Mouse (Mus musculus): ENCODE results near the gene Cfap44. TPM values are rescaled to one million over a fixed set of nuclear protein-coding genes. Genes with fewer than 3 reads are reported as not detected.

The Cfap44 gene
- polyA plus RNA-seq (2015; fragmentation: Nextera tagmentation; extraction: Ambion mirVana), result 0.32 and 0.40 TPM in 2 replicates

DNA sequence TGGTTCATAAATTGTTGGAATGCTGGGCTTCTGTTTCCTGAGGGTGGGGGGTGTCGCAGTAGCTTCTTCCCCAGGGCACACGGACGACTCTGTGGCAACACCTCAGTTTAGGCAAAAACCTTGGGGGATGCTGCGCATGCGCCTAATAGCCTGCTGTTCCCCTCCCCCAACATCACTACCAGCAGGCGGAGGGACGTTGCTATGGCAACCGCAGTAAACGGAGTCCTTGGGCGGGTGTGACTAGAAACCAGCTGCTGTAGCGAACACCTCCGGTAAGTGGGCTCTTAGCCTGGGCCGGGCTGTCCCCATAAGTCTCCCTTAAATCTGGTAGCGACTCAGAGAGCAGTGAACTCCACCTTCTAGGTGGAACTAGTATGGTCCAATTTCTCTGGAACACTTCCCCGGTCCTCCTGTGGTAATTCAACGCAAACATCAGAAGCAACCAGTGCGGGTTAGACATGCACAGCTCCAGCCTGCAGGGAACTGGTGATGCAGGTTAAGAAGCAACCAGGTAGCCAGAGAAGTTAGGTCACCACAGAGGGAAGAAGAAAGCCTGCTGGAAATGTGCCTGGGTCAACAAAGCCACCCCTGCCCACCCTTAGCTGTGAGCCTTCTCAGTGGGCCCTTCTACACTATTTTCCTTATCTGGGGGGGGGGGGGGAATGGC, at the start of gene Cfap44:
Gene Cfap44, plus strand, starts transcription at position 220 of the 667 bp plus-strand sequence.
- Histone ChIP-seq H3K4me2 (peak within 1 kb of the TSS; percentile 62), H3K9ac (no peak within 1 kb of the TSS), H3K36me3 (peaks cover 7% of the 10 kb centered on the region), H3K9me3 (replicated peaks) (no peaks in the 10 kb centered on the region), H3K4me1 (peaks cover 22% of the 10 kb centered on the region), H3K27me3 (no peaks in the 10 kb centered on the region), H3K4me3 (replicated peaks) (peak within 1 kb of the TSS; percentile 32), H3K27ac (no peak within 1 kb of the TSS)
- WGBS, result 1% methylated on average over 17 of the region's 17 CpGs
- peak; percentile 83 for ATAC-seq (replicated peaks; ENCODE audit: low FRiP score)

- Histone ChIP-seq H3K9me3 (replicated peaks) (no peaks in the 10 kb centered on the region), H3K27ac (peak within 1 kb of the TSS; percentile 96), H3K9ac (peak within 1 kb of the TSS; percentile 69), H3K4me2 (peak within 1 kb of the TSS; percentile 73), H3K36me3 (no peaks in the 10 kb centered on the region), H3K27me3 (no peaks in the 10 kb centered on the region), H3K4me1 (peaks cover 19% of the 10 kb centered on the region), H3K4me3 (replicated peaks) (peak within 1 kb of the TSS; percentile 77)
- WGBS, result under 1% methylated on average over 67 of the region's 67 CpGs
- ATAC-seq (replicated peaks; ENCODE audit: low FRiP score), result peak; percentile 99
Measured at GRCm38 (mm10) chr16:44347071-44347901, 47.3 kb upstream of the Cfap44 start, which contains the start of gene Spice1. Gene Spice1 (plus strand): TSS chr16:44347121.

GRCm38 (mm10) chr16:44349801-44350397, 44.7 kb upstream of the Cfap44 start:
- Histone ChIP-seq H3K9me3 (replicated peaks) (no peaks in the 10 kb centered on the region), H3K4me1 (peaks cover 19% of the 10 kb centered on the region), H3K27ac (no peak overlapping the region), H3K4me3 (replicated peaks) (no peak overlapping the region), H3K9ac (no peak overlapping the region), H3K36me3 (no peaks in the 10 kb centered on the region), H3K27me3 (no peaks in the 10 kb centered on the region), H3K4me2 (no peak overlapping the region)
- no peak for ATAC-seq (replicated peaks; ENCODE audit: low FRiP score)
- 81% methylated on average over 4 of the region's 4 CpGs for WGBS

DNA sequence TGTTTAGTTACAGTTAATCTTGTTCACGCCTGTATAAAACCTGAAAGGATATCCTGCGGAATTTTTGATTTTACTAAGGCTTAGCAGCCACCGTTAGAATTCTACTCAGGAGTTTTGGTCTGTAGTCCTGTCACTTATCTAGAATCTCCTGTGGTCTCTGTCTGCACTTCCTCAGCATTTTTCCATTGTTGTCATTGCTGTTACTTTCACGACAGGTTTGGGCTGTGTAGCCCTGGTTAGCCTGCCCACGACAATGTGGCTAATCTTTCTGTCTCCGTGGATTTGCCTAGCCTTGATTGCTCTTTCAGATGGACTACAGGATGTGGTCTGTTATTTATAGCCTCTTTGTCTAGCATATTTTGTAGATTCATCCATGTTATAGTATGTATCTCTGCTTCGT, 38.3 kb upstream of the Cfap44 start:
- Histone ChIP-seq H3K4me2 (no peak overlapping the region), H3K27me3 (no peaks in the 10 kb centered on the region), H3K4me3 (replicated peaks) (no peak overlapping the region), H3K27ac (0 out of 2 replicates have a peak overlapping the region, but pooled peaks have one; percentile 10), H3K4me1 (no peaks in the 10 kb centered on the region), H3K9me3 (replicated peaks) (no peaks in the 10 kb centered on the region), H3K9ac (no peak overlapping the region), H3K36me3 (peaks cover 16% of the 10 kb centered on the region)
- no peak for ATAC-seq (replicated peaks; ENCODE audit: low FRiP score)
- 73% methylated on average over 7 of the region's 7 CpGs for WGBS

GRCm38 (mm10) chr16:44357571-44358268, 36.9 kb upstream of the Cfap44 start:
- Histone ChIP-seq H3K9ac (no peak overlapping the region), H3K36me3 (peaks cover 25% of the 10 kb centered on the region), H3K9me3 (replicated peaks) (no peaks in the 10 kb centered on the region), H3K4me3 (replicated peaks) (no peak overlapping the region), H3K27ac (no peak overlapping the region), H3K27me3 (no peaks in the 10 kb centered on the region), H3K4me1 (no peaks in the 10 kb centered on the region), H3K4me2 (no peak overlapping the region)
- peak; percentile 85 for ATAC-seq (replicated peaks; ENCODE audit: low FRiP score)
- 76% methylated on average over 4 of the region's 4 CpGs for WGBS

GRCm38 (mm10) chr16:44361921-44362890, 32.4 kb upstream of the Cfap44 start:
- WGBS, result 87% methylated on average over 10 of the region's 10 CpGs
- Histone ChIP-seq H3K4me1 (no peaks in the 10 kb centered on the region), H3K9me3 (replicated peaks) (no peaks in the 10 kb centered on the region)

GRCm38 (mm10) chr16:44365522-44365921, 29.1 kb upstream of the Cfap44 start:
- Histone ChIP-seq H3K9me3 (replicated peaks) (no peaks in the 10 kb centered on the region), H3K9ac (no peak overlapping the region), H3K27ac (no peak overlapping the region), H3K4me1 (no peaks in the 10 kb centered on the region), H3K27me3 (no peaks in the 10 kb centered on the region), H3K36me3 (peaks cover 49% of the 10 kb centered on the region), H3K4me2 (no peak overlapping the region), H3K4me3 (replicated peaks) (no peak overlapping the region)
- WGBS, result 93% methylated on average over 7 of the region's 7 CpGs
- no peak for ATAC-seq (replicated peaks; ENCODE audit: low FRiP score)

More at GRCm38 (mm10) chr16:44361921-44362890, 32.4 kb upstream of the Cfap44 start:
- H3K36me3 ChIP-seq, result peaks cover 39% of the 10 kb centered on the region
- H3K4me3 ChIP-seq (replicated peaks), result no peak overlapping the region
- H3K9ac ChIP-seq, result no peak overlapping the region
- H3K27me3 ChIP-seq, result no peaks in the 10 kb centered on the region
- no peak for ATAC-seq (replicated peaks; ENCODE audit: low FRiP score)
- H3K27ac ChIP-seq, result no peak overlapping the region
- no peak overlapping the region for H3K4me2 ChIP-seq

DNA sequence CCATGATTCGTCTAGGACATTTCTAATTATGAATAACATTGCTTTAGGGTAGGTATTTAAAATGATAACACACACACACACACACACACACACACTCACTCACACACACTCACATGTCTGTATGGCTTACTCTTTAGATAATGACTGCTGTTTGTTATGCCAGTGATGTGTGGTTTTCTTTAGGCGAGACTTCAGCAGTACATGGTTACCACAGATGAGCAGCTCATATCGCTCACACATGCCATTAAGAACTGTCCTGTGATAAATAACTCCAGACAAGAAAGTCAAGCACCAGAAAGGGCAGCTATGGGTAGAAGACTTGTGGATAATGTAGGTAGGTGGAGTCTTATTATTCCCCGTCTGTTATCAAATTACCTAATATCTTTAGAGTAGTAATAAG, 19.1 kb upstream of the Cfap44 start:
- no peaks in the 10 kb centered on the region for H3K27me3 ChIP-seq
- no peaks in the 10 kb centered on the region for H3K9me3 ChIP-seq (replicated peaks)
- no peak overlapping the region for H3K4me3 ChIP-seq (replicated peaks)
- peaks cover 61% of the 10 kb centered on the region for H3K36me3 ChIP-seq
- 88% methylated on average over 4 of the region's 4 CpGs for WGBS
- 0 out of 2 replicates have a peak, but pooled peaks cover under 1% of the 10 kb centered on the region for H3K4me1 ChIP-seq
- ATAC-seq (replicated peaks; ENCODE audit: low FRiP score), result no peak
- H3K9ac ChIP-seq, result no peak overlapping the region
- H3K27ac ChIP-seq, result no peak overlapping the region
- H3K4me2 ChIP-seq, result no peak overlapping the region

DNA sequence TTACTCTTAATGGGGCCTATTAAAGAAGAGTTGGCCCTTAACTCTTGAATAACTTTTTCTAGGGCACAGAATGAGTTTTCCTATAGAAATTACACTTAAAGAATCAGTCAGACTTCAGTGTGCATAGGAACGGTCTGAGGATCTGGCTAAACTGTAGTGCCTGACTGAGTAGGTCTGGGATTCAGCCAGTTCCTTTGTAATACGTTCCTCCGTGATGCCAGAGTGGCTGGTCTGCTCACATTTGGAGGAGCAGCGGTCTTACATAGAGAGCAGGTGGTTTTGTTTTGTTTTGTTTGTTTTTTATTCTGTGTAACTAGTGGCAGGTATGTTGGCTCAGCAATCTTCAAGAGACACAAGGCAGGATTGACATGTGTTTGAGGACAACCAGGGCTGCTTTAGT, 14.6 kb upstream of the Cfap44 start:
- H3K27me3 ChIP-seq, result no peaks in the 10 kb centered on the region
- no peak overlapping the region for H3K9ac ChIP-seq
- 0 out of 2 replicates have a peak, but pooled peaks cover 4% of the 10 kb centered on the region for H3K4me1 ChIP-seq
- ATAC-seq (replicated peaks; ENCODE audit: low FRiP score), result no peak
- H3K27ac ChIP-seq, result no peak overlapping the region
- 74% methylated on average over 4 of the region's 4 CpGs for WGBS
- H3K4me3 ChIP-seq (replicated peaks), result no peak overlapping the region
- H3K4me2 ChIP-seq, result no peak overlapping the region
- no peaks in the 10 kb centered on the region for H3K9me3 ChIP-seq (replicated peaks)
- peaks cover 37% of the 10 kb centered on the region for H3K36me3 ChIP-seq

GRCm38 (mm10) chr16:44381578-44381977, 13.0 kb upstream of the Cfap44 start:
- no peak for ATAC-seq (replicated peaks; ENCODE audit: low FRiP score)
- no peak overlapping the region for H3K27ac ChIP-seq
- no peak overlapping the region for H3K9ac ChIP-seq
- peaks cover 35% of the 10 kb centered on the region for H3K36me3 ChIP-seq
- no peaks in the 10 kb centered on the region for H3K9me3 ChIP-seq (replicated peaks)
- no peak overlapping the region for H3K4me2 ChIP-seq
- no peak overlapping the region for H3K4me3 ChIP-seq (replicated peaks)
- no peaks in the 10 kb centered on the region for H3K27me3 ChIP-seq
- 25% methylated on average over 5 of the region's 5 CpGs for WGBS
- H3K4me1 ChIP-seq, result 0 out of 2 replicates have a peak, but pooled peaks cover 4% of the 10 kb centered on the region

- 55% methylated on average over 2 of the region's 2 CpGs for WGBS
Measured at GRCm38 (mm10) chr16:44383549-44383948, 11.0 kb upstream of the Cfap44 start.

More at GRCm38 (mm10) chr16:44383549-44383948, 11.0 kb upstream of the Cfap44 start:
- ATAC-seq (replicated peaks; ENCODE audit: low FRiP score), result no peak
- H3K4me3 ChIP-seq (replicated peaks), result no peak overlapping the region
- H3K27me3 ChIP-seq, result no peaks in the 10 kb centered on the region
- H3K9ac ChIP-seq, result no peak overlapping the region
- H3K9me3 ChIP-seq (replicated peaks), result no peaks in the 10 kb centered on the region
- H3K27ac ChIP-seq, result no peak overlapping the region
- H3K4me1 ChIP-seq, result 0 out of 2 replicates have a peak, but pooled peaks cover 4% of the 10 kb centered on the region
- peaks cover 39% of the 10 kb centered on the region for H3K36me3 ChIP-seq
- H3K4me2 ChIP-seq, result no peak overlapping the region
